Mouse (Mus musculus): ENCODE measurements at regions not wholly inside any gene's neighbourhood (a gene's known extent, or its start where the extent isn't known, plus 50 kb on each side); places are given as distances from the start of the nearest gene placed in this dataset.

- in situ Hi-C loops (cut with MboI; ENCODE audit: low pct_ligation_motif_present, low pct_unique_long_range_greater_than_20kb, low sequenced_read_pairs) (no loop called here), dilution Hi-C loops (cut with MboI; ENCODE audit: extremely low pct_ligation_motif_present, extremely low pct_unique_long_range_greater_than_20kb, low sequenced_read_pairs) (no loop called here)
- no peaks in the 10 kb centered on the region for H3K79me2 ChIP-seq (replicated peaks; ENCODE audit: control insufficient read depth, extremely low read depth, insufficient read depth, poor library complexity, severe bottlenecking)
- H3K36me3 ChIP-seq (replicated peaks in 1 of 2; ENCODE audit: control insufficient read depth in 1 of 2, insufficient read depth in 1 of 2, low read length in 1 of 2), result no peaks in the 10 kb centered on the region
- H3K27me3 ChIP-seq (replicated peaks), result no peaks in the 10 kb centered on the region
- peaks cover 46% of the 10 kb centered on the region for H3K9me3 ChIP-seq (replicated peaks; ENCODE audit: low read length)
- H3K4me3 ChIP-seq (replicated peaks in 1 of 3; ENCODE audit: low read depth in 2 of 3, low read length in 2 of 3, poor library complexity in 1 of 3), result no peak overlapping the region
- H3K4me1 ChIP-seq (ENCODE audit: control insufficient read depth in 1 of 2, insufficient read depth in 2 of 2), result no peaks in the 10 kb centered on the region
- H3K27ac ChIP-seq (ENCODE audit: insufficient read depth, low read depth), result no peak overlapping the region
- TF ChIP-seq CHD2 (IDR thresholded peaks at IDR 0.05; ENCODE audit: low read length) (no peak), MXI1 (IDR thresholded peaks at IDR 0.05; ENCODE audit: low read depth, low read length) (no peak), ELF1 (IDR thresholded peaks at IDR 0.05; ENCODE audit: low read depth, low read length) (no peak), UBTF (IDR thresholded peaks at IDR 0.05; ENCODE audit: low read depth, low read length) (no peak), MEF2A (IDR thresholded peaks at IDR 0.05; ENCODE audit: borderline replicate concordance, low read depth, low read length) (no peak), CHD1 (IDR thresholded peaks at IDR 0.05; ENCODE audit: low read depth, low read length) (no peak)
- H3K4me2 ChIP-seq (ENCODE audit: insufficient read depth, low read depth, poor library complexity, severe bottlenecking), result no peak overlapping the region
- H3K9ac ChIP-seq (ENCODE audit: insufficient read depth, low read depth), result no peak overlapping the region
- no peak for DNase-seq (ENCODE audit: extremely low read depth)
Measured at GRCm38 (mm10) chr4:100707125-100707524, 69.3 kb upstream of the Cachd1 start.

- Histone ChIP-seq H3K9ac (ENCODE audit: insufficient read depth, low read depth) (no peak overlapping the region), H3K4me3 (replicated peaks in 1 of 3; ENCODE audit: low read depth in 2 of 3, low read length in 2 of 3, poor library complexity in 1 of 3) (no peak overlapping the region), H3K4me2 (ENCODE audit: insufficient read depth, low read depth, poor library complexity, severe bottlenecking) (no peak overlapping the region), H3K79me2 (replicated peaks; ENCODE audit: control insufficient read depth, extremely low read depth, insufficient read depth, poor library complexity, severe bottlenecking) (no peaks in the 10 kb centered on the region), H3K27ac (ENCODE audit: insufficient read depth, low read depth) (no peak overlapping the region), H3K9me3 (replicated peaks; ENCODE audit: low read length) (peaks cover 49% of the 10 kb centered on the region), H3K36me3 (replicated peaks in 1 of 2; ENCODE audit: control insufficient read depth in 1 of 2, insufficient read depth in 1 of 2, low read length in 1 of 2) (no peaks in the 10 kb centered on the region), H3K27me3 (replicated peaks) (no peaks in the 10 kb centered on the region), H3K4me1 (ENCODE audit: control insufficient read depth in 1 of 2, insufficient read depth in 2 of 2) (no peaks in the 10 kb centered on the region)
- TF ChIP-seq CTCF (conservative IDR thresholded peaks at IDR 0.05 in 1 of 2, IDR thresholded peaks at IDR 0.05 in 1 of 2; ENCODE audit: low read depth in 2 of 2, low read length in 2 of 2) (no peak), ZNF384 (IDR thresholded peaks at IDR 0.05; ENCODE audit: low read depth, low read length) (no peak)
- no peak for DNase-seq (ENCODE audit: extremely low read depth)
- dilution Hi-C loops (cut with MboI; ENCODE audit: extremely low pct_ligation_motif_present, extremely low pct_unique_long_range_greater_than_20kb, low sequenced_read_pairs), result no loop called here
- in situ Hi-C loops (cut with MboI; ENCODE audit: low pct_ligation_motif_present, low pct_unique_long_range_greater_than_20kb, low sequenced_read_pairs), result no loop called here
Measured at GRCm38 (mm10) chr4:100708247-100708646, 68.2 kb upstream of the Cachd1 start.

- no peak for TF ChIP-seq MAX (IDR thresholded peaks at IDR 0.05; ENCODE audit: low read length)
- TF ChIP-seq MEF2A (IDR thresholded peaks at IDR 0.05; ENCODE audit: borderline replicate concordance, low read depth, low read length), result no peak
- no peak for TF ChIP-seq TBP (conservative IDR thresholded peaks at IDR 0.05; ENCODE audit: low read depth, low read length)
- no peak for TF ChIP-seq IRF4 (IDR thresholded peaks at IDR 0.05; ENCODE audit: low read depth, low read length)
- TF ChIP-seq PAX5 (IDR thresholded peaks at IDR 0.05; ENCODE audit: low read length), result no peak
- TF ChIP-seq TCF12 (IDR thresholded peaks at IDR 0.05; ENCODE audit: low read depth, low read length), result no peak
- TF ChIP-seq ZC3H11A (IDR thresholded peaks at IDR 0.05; ENCODE audit: low read depth, low read length), result no peak
- TF ChIP-seq MAZ (IDR thresholded peaks at IDR 0.05; ENCODE audit: low read depth, low read length), result no peak
- TF ChIP-seq MAFK (IDR thresholded peaks at IDR 0.05; ENCODE audit: insufficient replicate concordance, low read length), result no peak
- no peak for TF ChIP-seq USF2 (conservative IDR thresholded peaks at IDR 0.05; ENCODE audit: low read depth, low read length)
- TF ChIP-seq MYC (IDR thresholded peaks at IDR 0.05; ENCODE audit: low read depth, low read length), result no peak
- TF ChIP-seq RAD21 (IDR thresholded peaks at IDR 0.05; ENCODE audit: low read depth, low read length), result no peak
- no peak for TF ChIP-seq E2F4 (IDR thresholded peaks at IDR 0.05; ENCODE audit: insufficient replicate concordance, low read depth, low read length)
- no peak for TF ChIP-seq HCFC1 (IDR thresholded peaks at IDR 0.05; ENCODE audit: low read depth, low read length)
- no peak for TF ChIP-seq NRF1 (IDR thresholded peaks at IDR 0.05; ENCODE audit: low read depth, low read length)
- no peak for TF ChIP-seq CHD2 (IDR thresholded peaks at IDR 0.05; ENCODE audit: low read length)
- TF ChIP-seq RCOR1 (conservative IDR thresholded peaks at IDR 0.05; ENCODE audit: low read depth, low read length), result no peak
- no peak overlapping the region for H3K9ac ChIP-seq (ENCODE audit: insufficient read depth, low read depth)
- H3K4me1 ChIP-seq (ENCODE audit: control insufficient read depth in 1 of 2, insufficient read depth in 2 of 2), result no peaks in the 10 kb centered on the region
- H3K36me3 ChIP-seq (replicated peaks in 1 of 2; ENCODE audit: control insufficient read depth in 1 of 2, insufficient read depth in 1 of 2, low read length in 1 of 2), result no peaks in the 10 kb centered on the region
- no peak overlapping the region for H3K4me3 ChIP-seq (replicated peaks in 1 of 3; ENCODE audit: low read depth in 2 of 3, low read length in 2 of 3, poor library complexity in 1 of 3)
- H3K9me3 ChIP-seq (replicated peaks; ENCODE audit: low read length), result peaks cover 39% of the 10 kb centered on the region
- no peaks in the 10 kb centered on the region for H3K79me2 ChIP-seq (replicated peaks; ENCODE audit: control insufficient read depth, extremely low read depth, insufficient read depth, poor library complexity, severe bottlenecking)
- H3K27ac ChIP-seq (ENCODE audit: insufficient read depth, low read depth), result no peak overlapping the region
- H3K4me2 ChIP-seq (ENCODE audit: insufficient read depth, low read depth, poor library complexity, severe bottlenecking), result no peak overlapping the region
- in situ Hi-C loops (cut with MboI; ENCODE audit: low pct_ligation_motif_present, low pct_unique_long_range_greater_than_20kb, low sequenced_read_pairs), result no loop called here
- no peaks in the 10 kb centered on the region for H3K27me3 ChIP-seq (replicated peaks)
- dilution Hi-C loops (cut with MboI; ENCODE audit: extremely low pct_ligation_motif_present, extremely low pct_unique_long_range_greater_than_20kb, low sequenced_read_pairs), result no loop called here
- no peak for DNase-seq (ENCODE audit: extremely low read depth)
Measured at GRCm38 (mm10) chr4:100714240-100714639, 62.2 kb upstream of the Cachd1 start.
